Mouse (Mus musculus) layer of hippocampus, adult 8-10 months (tissue): Measurements from ENCODE around the gene Fhl1. TPM values are rescaled to one million over a fixed set of nuclear protein-coding genes. Genes with fewer than 3 reads are reported as not detected.

Experiments used
- total RNA-seq, 4 experiments: library from RNA; stranded (reverse); gene quantifications; 2 replicates each; pipeline ENCODE4 v1.2.4; 2022

Gene Fhl1
- total RNA-seq, 4 experiments from 2014 or later: 77.8 to 104 (median 90.7) TPM

Other genes starting within 250 kb of the Fhl1 start
- not detected for gene Gm10477, start 207.0 kb upstream of the Fhl1 start, total RNA-seq
- not detected for gene Gm648, start 182.2 kb upstream of the Fhl1 start, total RNA-seq
- 10 to 100 TPM; 22.7 to 26.4 (median 24.6) TPM for gene Mmgt1, start 133.7 kb upstream of the Fhl1 start, total RNA-seq
- gene Slc9a6, start 122.0 kb upstream of the Fhl1 start, total RNA-seq: 100 to 1,000 TPM in 3 of 4 experiments, 10 to 100 TPM in 1; 99.2 to 107 (median 104) TPM
- gene Map7d3, start 90.5 kb downstream of the Fhl1 start, total RNA-seq: not detected
- not detected for gene Adgrg4, start 138.4 kb downstream of the Fhl1 start, total RNA-seq